Mouse (Mus musculus) heart, embryonic 13.5 days (tissue): ENCODE measurements at regions not wholly inside any gene's neighbourhood (a gene's known extent, or its start where the extent isn't known, plus 50 kb on each side); places are given as distances from the start of the nearest gene placed in this dataset.
"Not testable (repeated sequence)": the region's sequence is repeated elsewhere in the genome, so short reads cannot be mapped to it uniquely, and the experiment has no call there.

Experiments used
- ATAC-seq: fragments of 200-750 bp; cut with Nextera tagmentation; 2 replicates; pipeline ENCODE4 v1.8.0; 2017; ENCODE audit warnings: moderate TSS enrichment; ENCODE audit not compliant: insufficient number of reproducible peaks, low FRiP score, low TSS enrichment; ENCODE audit errors: extremely low read depth
- H3K27ac ChIP-seq: fragments of 300-500 bp; sonication (generic); replicated peaks from 2 replicates; pipeline ENCODE4 v1.5.1; 2015; ENCODE audit warnings: moderate library complexity, mild to moderate bottlenecking, inconsistent platforms
- H3K27me3 ChIP-seq: fragments of 300-500 bp; sonication (generic); replicated peaks from 2 replicates; pipeline ENCODE4 v1.6.1; 2015; ENCODE audit warnings: mild to moderate bottlenecking, inconsistent platforms
- H3K36me3 ChIP-seq: fragments of 300-500 bp; sonication (generic); 2 replicates; pipeline ENCODE4 v1.6.1; 2015; ENCODE audit warnings: mild to moderate bottlenecking, inconsistent platforms
- H3K4me1 ChIP-seq: fragments of 300-500 bp; sonication (generic); 2 replicates; pipeline ENCODE4 v1.6.1; 2015; ENCODE audit warnings: inconsistent platforms
- H3K4me2 ChIP-seq: fragments of 300-500 bp; sonication (generic); 2 replicates; pipeline ENCODE4 v1.6.1; 2015; ENCODE audit warnings: inconsistent platforms, mild to moderate bottlenecking, moderate library complexity
- H3K4me3 ChIP-seq: fragments of 300-500 bp; sonication (generic); 2 replicates; pipeline ENCODE4 v1.5.1; 2015; ENCODE audit warnings: moderate library complexity, mild to moderate bottlenecking, inconsistent platforms
- H3K9ac ChIP-seq: fragments of 300-500 bp; sonication (generic); 2 replicates; pipeline ENCODE4 v1.6.1; 2015; ENCODE audit warnings: inconsistent platforms, mild to moderate bottlenecking, moderate library complexity
- H3K9me3 ChIP-seq: fragments of 300-500 bp; sonication (generic); 2 replicates; pipeline ENCODE4 v1.6.1; 2016; ENCODE audit warnings: inconsistent platforms
- WGBS: fragments of 180-500 bp; shearing (Covaris S2); methylation state at CpG from one replicate; pipeline ENCODE4 v1.1.7; 2015; ENCODE audit warnings: mixed read lengths; 5-methylcytosine and 5-hydroxymethylcytosine counted together

- no peaks in the 10 kb centered on the region for H3K4me1 ChIP-seq
- H3K9me3 ChIP-seq: no peaks in the 10 kb centered on the region
- no peak for ATAC-seq
- no peak overlapping the region for H3K4me3 ChIP-seq
- H3K27ac ChIP-seq: no peak overlapping the region
- H3K9ac ChIP-seq: no peak overlapping the region
- 27% methylated on average over 1 of the region's 1 CpGs for WGBS
- peaks cover 3% of the 10 kb centered on the region for H3K27me3 ChIP-seq
- no peak overlapping the region for H3K4me2 ChIP-seq
- no peaks in the 10 kb centered on the region for H3K36me3 ChIP-seq
Observed at GRCm38 (mm10) chrX:50501181-50501580, 72.9 kb upstream of the Olfr1324 start.

GRCm38 (mm10) chrX:50490477-50490967, 62.2 kb upstream of the Olfr1324 start:
- not testable (repeated sequence) for H3K27ac ChIP-seq, H3K36me3 ChIP-seq, H3K9ac ChIP-seq, H3K9me3 ChIP-seq, H3K4me3 ChIP-seq, ATAC-seq, H3K27me3 ChIP-seq, H3K4me1 ChIP-seq, H3K4me2 ChIP-seq
- WGBS: 66% methylated on average over 9 of the region's 9 CpGs
